Mouse (Mus musculus): Measurements from ENCODE around the gene Gm7173. TPM values are rescaled to one million over a fixed set of nuclear protein-coding genes. Genes with fewer than 3 reads are reported as not detected.

The Gm7173 gene
- not detected in 2 replicates for polyA plus RNA-seq (2012; rRNA removed)

GRCm38 (mm10) chrX:79516977-79517645 lies at the start of gene Gm7173:
Gene Gm7173, minus strand, starts transcription at chrX:79517285.

Other genes with a start within 250 kb of the Gm7173 start
- gene Mageb16, start 154.2 kb upstream of the Gm7173 start, polyA plus RNA-seq (2012; rRNA removed), result not detected in 2 replicates

Measured in colon, adult 2 months (tissue).